Mouse (Mus musculus): ENCODE measurements at regions not wholly inside any gene's neighbourhood (a gene's known extent, or its start where the extent isn't known, plus 50 kb on each side); places are given as distances from the start of the nearest gene placed in this dataset.
A peak's percentile ranks its signal among the peaks of the same experiment; 100 is the strongest.

DNA sequence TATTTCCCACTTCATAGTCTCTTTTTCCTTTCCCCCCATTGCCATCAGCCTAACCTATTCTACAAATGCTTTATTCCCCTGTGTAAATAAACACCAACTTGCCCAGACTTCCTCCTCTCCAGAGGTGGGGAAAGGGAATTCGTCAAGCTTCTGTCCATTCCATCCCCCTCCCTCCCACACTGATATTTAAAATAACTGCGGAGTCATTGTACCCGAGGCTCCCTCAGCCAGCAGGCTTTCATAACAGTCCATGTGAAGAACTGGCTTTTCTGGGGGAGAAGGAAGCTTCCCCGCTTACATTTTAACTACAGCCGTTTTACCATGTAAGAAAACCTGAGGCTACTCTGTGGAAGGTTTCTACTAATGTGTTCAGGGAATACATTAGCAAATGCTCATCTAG lies 193.1 kb upstream of the Cnksr2 start:
- DNase-seq: peak; percentile 1

- no peak for DNase-seq
Observed at GRCm38 (mm10) chrX:158209167-158209566, 166.1 kb upstream of the Cnksr2 start.

- DNase-seq: no peak
Observed at GRCm38 (mm10) chrX:158195536-158195935, 152.4 kb upstream of the Cnksr2 start.

DNA sequence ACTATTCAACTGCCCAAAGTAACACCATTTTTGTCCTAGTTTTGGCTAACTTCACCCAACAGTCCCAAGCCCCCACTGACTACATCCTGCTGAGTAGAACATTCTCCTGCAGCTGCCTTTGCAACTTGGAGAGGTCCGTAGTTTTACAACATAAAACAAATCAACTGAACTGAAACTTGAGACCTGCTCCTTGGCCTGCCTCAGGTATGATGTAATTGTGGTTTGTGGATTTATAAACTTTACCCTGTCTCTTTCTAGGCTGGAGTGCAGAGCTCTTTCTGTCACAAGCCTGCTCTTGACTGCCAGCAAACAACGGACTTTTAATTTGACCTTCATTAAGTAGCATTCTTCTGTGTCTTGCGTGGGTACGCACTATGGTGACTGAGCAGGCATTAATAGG lies 138.4 kb upstream of the Cnksr2 start:
- no peak for DNase-seq

DNA sequence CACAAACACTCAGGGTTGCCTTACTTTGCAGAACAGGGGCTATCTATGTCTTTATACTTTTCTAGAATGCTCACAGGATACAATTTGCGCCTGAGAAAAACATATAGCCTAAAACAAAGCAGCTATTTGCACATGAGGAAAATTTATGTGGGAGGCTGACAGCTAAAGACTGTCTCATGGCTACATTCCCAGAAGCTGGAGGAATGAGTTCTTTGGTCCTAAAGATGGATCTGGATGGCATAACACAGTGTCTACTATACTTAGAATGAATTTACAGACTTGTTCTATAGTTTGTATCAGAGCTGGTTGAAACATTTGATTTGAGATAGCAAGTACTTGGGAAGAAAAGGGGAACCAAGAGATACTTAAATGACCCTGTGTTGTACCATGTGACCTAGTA lies 137.3 kb upstream of the Cnksr2 start:
- DNase-seq: no peak

GRCm38 (mm10) chrX:158135870-158136557 lies 92.9 kb upstream of the Cnksr2 start:
- no peak for DNase-seq

DNA sequence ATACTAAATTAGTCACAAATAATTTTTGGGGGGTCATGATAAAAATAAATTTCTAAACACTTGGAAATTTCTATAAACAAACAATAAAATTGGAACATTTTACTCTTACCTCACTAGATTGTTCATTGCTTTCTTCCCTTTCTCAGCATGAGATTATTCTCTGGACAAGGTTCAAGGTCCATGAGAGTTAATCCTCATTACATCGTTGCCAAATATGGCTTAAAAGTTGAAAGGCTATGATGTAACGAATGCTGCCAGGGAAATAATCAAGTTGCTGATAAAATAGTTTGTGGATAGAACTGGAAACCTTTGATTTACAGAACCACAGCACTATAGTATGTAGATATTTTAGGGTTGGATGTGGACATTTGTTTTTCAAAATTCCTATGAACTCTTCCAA lies 90.4 kb upstream of the Cnksr2 start:
- no peak for DNase-seq

All from retina, postnatal 1 day (tissue).